Mouse (Mus musculus) heart, embryonic 12.5 days (tissue): Measurements from ENCODE around the gene Hoxc11. TPM values are rescaled to one million over a fixed set of nuclear protein-coding genes. Genes with fewer than 3 reads are reported as not detected.

ENCODE experiments used
- ATAC-seq: fragments of 200-750 bp; cut with Nextera tagmentation; 2 replicates; pipeline ENCODE4 v1.8.0; 2017; ENCODE audit warnings: moderate TSS enrichment, moderate library complexity; ENCODE audit not compliant: insufficient number of reproducible peaks, low FRiP score
- H3K27ac ChIP-seq: fragments of 300-500 bp; sonication (generic); 2 replicates; pipeline ENCODE4 v1.5.1; 2016; ENCODE audit warnings: mild to moderate bottlenecking, moderate library complexity; ENCODE audit not compliant: poor library complexity, severe bottlenecking
- H3K27me3 ChIP-seq: fragments of 300-500 bp; sonication (generic); replicated peaks from 2 replicates; pipeline ENCODE4 v1.6.1; 2016; ENCODE audit warnings: mild to moderate bottlenecking, moderate library complexity
- H3K36me3 ChIP-seq: fragments of 300-500 bp; sonication (generic); 2 replicates; pipeline ENCODE4 v1.6.1; 2016; ENCODE audit warnings: mild to moderate bottlenecking, moderate library complexity
- H3K4me1 ChIP-seq: fragments of 300-500 bp; sonication (generic); replicated peaks from 2 replicates; pipeline ENCODE4 v1.6.1; 2016; ENCODE audit warnings: mild to moderate bottlenecking
- H3K4me2 ChIP-seq: fragments of 300-500 bp; sonication (generic); 2 replicates; pipeline ENCODE4 v1.6.1; 2016; ENCODE audit warnings: mild to moderate bottlenecking, moderate library complexity
- H3K4me3 ChIP-seq: fragments of 300-500 bp; sonication (generic); 2 replicates; pipeline ENCODE4 v1.5.1; 2016; ENCODE audit warnings: mild to moderate bottlenecking
- H3K9ac ChIP-seq: fragments of 300-500 bp; sonication (generic); 2 replicates; pipeline ENCODE4 v1.6.1; 2016; ENCODE audit warnings: mild to moderate bottlenecking, moderate library complexity
- H3K9me3 ChIP-seq: fragments of 300-500 bp; sonication (generic); replicated peaks from 2 replicates; pipeline ENCODE4 v1.6.1; 2016; ENCODE audit warnings: mild to moderate bottlenecking, moderate library complexity
- WGBS: fragments of 180-500 bp; shearing (Covaris S2); methylation state at CpG from one replicate; pipeline ENCODE4 v1.1.7; 2016; 5-methylcytosine and 5-hydroxymethylcytosine counted together
- polyA plus RNA-seq: library from polyadenylated mRNA; unstranded; fragments of >200 nt; fragmentation: Nextera tagmentation; extraction: Ambion mirVana; gene quantifications from 2 replicates; pipeline ENCODE4 v1.2.1, GENCODE M21; 2016

Hoxc11 gene
- polyA plus RNA-seq, 1 experiment from 2014 or later = not detected

- H3K36me3 ChIP-seq = no peaks in the 10 kb centered on the region
- H3K9me3 ChIP-seq = no peaks in the 10 kb centered on the region
- H3K27ac ChIP-seq = no peak overlapping the region
- peaks cover 29% of the 10 kb centered on the region for H3K4me1 ChIP-seq
- peaks cover 96% of the 10 kb centered on the region for H3K27me3 ChIP-seq
- ATAC-seq = peak; percentile 75
- H3K4me2 ChIP-seq = peak overlapping the region; percentile 91
- peak overlapping the region; percentile 72 for H3K9ac ChIP-seq
- WGBS = 0% methylated on average over 33 of the region's 33 CpGs
- H3K4me3 ChIP-seq = peak overlapping the region; percentile 57
Measured at GRCm38 (mm10) chr15:102999183-102999831, 45.1 kb downstream of the Hoxc11 start.

DNA sequence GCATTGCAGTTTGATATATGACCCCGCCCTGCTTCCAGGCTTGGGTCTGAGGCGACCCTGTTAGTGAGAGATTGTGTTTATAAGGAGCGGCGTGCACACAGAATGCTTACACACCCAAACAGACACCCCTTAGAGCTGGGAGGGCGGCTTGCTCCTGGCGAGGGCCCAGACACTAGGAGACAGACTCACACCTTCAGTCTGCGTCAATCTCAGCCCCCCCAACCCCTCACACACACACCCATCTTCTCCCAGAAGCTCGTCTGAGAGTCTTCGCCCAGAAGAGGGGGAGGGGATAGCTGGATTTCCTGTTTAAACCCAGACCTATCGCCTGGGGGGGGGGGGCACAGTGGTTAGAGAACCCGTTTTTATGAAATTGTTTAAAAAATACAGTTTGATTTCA, 45.7 kb downstream of the Hoxc11 start:
- WGBS = 18% methylated on average over 11 of the region's 11 CpGs
- H3K4me3 ChIP-seq = no peak overlapping the region
- ATAC-seq = 0 out of 2 replicates have a peak, but pooled peaks have one; percentile 27

GRCm38 (mm10) chr15:103000501-103000901, 46.3 kb downstream of the Hoxc11 start:
- Histone ChIP-seq H3K9ac (peak overlapping the region; percentile 9; the same call in 1 of the 2 replicates), H3K27ac (no peak overlapping the region)

More for the DNA sequence above, 45.7 kb downstream of the Hoxc11 start:
- Histone ChIP-seq H3K27ac (no peak overlapping the region), H3K9ac (no peak overlapping the region; the same call in 1 of the 2 replicates), H3K36me3 (no peaks in the 10 kb centered on the region), H3K9me3 (no peaks in the 10 kb centered on the region), H3K27me3 (peaks cover 96% of the 10 kb centered on the region), H3K4me1 (peaks cover 29% of the 10 kb centered on the region), H3K4me2 (peak overlapping the region; percentile 91)

DNA sequence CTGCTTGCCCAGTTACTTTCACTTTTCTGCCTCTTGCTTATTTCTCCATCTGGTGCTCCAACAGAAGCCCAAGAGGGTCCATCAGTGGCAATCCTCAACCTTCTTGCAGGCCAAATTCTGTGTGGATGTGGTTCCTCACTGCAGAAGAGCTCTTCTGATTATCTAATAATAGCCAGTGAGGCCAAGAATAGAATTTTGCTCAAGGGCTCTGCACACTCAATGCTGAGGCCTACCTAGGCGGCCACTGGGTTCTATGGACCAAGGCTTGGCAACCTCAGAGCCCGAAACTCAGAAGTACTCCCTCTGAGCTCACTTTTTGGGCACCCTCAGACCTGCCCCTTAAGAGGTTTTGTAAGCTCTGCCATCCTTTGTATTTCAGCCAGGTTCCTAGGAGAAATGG, 47.1 kb downstream of the Hoxc11 start:
- no peaks in the 10 kb centered on the region for H3K9me3 ChIP-seq
- no peak overlapping the region for H3K9ac ChIP-seq
- no peak overlapping the region for H3K27ac ChIP-seq
- peaks cover 96% of the 10 kb centered on the region for H3K27me3 ChIP-seq
- no peak for ATAC-seq
- H3K36me3 ChIP-seq = no peaks in the 10 kb centered on the region
- H3K4me2 ChIP-seq = peak overlapping the region; percentile 91
- 20% methylated on average over 2 of the region's 2 CpGs for WGBS
- no peak overlapping the region for H3K4me3 ChIP-seq
- H3K4me1 ChIP-seq = peaks cover 29% of the 10 kb centered on the region

More at GRCm38 (mm10) chr15:103000501-103000901, 46.3 kb downstream of the Hoxc11 start:
- 4% methylated on average over 24 of the region's 24 CpGs for WGBS
- peaks cover 96% of the 10 kb centered on the region for H3K27me3 ChIP-seq
- no peaks in the 10 kb centered on the region for H3K36me3 ChIP-seq
- H3K4me2 ChIP-seq = peak overlapping the region; percentile 91
- H3K4me3 ChIP-seq = peak overlapping the region; percentile 22
- H3K9me3 ChIP-seq = no peaks in the 10 kb centered on the region
- ATAC-seq = no peak
- peaks cover 29% of the 10 kb centered on the region for H3K4me1 ChIP-seq

DNA sequence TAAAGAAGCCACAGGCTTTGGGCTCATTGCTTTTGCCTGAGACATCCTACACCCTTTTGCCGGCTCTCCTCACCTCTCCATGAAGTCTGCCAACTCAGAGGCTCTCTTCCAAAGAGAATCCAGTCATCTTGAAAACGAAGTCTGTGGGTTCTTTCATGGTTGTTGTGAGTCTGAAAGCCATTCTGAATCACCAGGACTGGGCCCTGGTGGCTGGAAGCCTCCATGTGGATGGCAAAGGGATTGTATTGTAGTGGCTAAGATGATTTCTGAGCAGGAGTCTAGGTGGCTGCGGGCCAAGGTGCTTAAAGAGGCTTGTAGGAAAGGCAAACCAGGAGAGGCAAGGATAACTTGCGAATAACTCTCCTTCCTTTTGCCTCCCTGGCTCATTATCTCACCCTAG, 47.9 kb downstream of the Hoxc11 start:
- no peak overlapping the region for H3K4me2 ChIP-seq
- ATAC-seq = no peak
- H3K9ac ChIP-seq = no peak overlapping the region
- no peaks in the 10 kb centered on the region for H3K9me3 ChIP-seq
- no peak overlapping the region for H3K27ac ChIP-seq
- peaks cover 97% of the 10 kb centered on the region for H3K27me3 ChIP-seq
- peaks cover 29% of the 10 kb centered on the region for H3K4me1 ChIP-seq
- WGBS = 23% methylated on average over 4 of the region's 4 CpGs
- H3K36me3 ChIP-seq = no peaks in the 10 kb centered on the region
- no peak overlapping the region for H3K4me3 ChIP-seq

DNA sequence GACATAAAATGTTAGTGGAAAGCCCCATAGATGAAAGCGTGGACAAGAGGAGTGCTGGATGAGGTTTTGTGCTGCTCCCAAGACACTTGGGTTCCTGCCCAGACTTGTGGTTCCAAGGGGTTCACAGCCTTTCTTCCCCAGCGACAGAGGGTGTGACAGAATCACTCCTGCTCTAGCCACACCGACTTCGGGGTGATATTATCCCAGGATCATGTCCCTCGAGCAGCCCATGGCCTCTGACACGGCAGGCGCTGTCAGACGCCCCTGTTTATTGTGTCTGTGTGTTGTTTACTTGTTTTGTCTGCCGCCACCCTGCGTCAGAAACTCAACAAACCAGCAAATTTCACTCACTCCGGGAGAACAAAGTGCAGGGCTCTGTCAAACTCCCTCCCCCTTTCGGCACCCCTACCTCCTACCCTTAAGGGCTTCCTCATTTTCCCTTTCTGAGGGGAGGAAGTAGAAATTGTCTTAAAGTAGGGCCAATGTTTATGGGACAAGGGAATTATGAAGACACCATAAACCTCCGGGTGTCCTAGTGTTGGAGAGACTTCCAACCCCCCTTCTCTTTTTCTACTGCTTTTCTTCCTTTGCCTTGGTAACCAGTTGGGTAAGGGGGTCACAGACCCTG, 48.7 kb downstream of the Hoxc11 start:
- WGBS = 15% methylated on average over 13 of the region's 13 CpGs
- H3K4me1 ChIP-seq = peaks cover 29% of the 10 kb centered on the region
- no peak for ATAC-seq
- H3K36me3 ChIP-seq = no peaks in the 10 kb centered on the region
- no peak overlapping the region for H3K9ac ChIP-seq
- H3K9me3 ChIP-seq = no peaks in the 10 kb centered on the region
- peaks cover 98% of the 10 kb centered on the region for H3K27me3 ChIP-seq
- no peak overlapping the region for H3K4me3 ChIP-seq
- no peak overlapping the region for H3K4me2 ChIP-seq
- no peak overlapping the region for H3K27ac ChIP-seq

DNA sequence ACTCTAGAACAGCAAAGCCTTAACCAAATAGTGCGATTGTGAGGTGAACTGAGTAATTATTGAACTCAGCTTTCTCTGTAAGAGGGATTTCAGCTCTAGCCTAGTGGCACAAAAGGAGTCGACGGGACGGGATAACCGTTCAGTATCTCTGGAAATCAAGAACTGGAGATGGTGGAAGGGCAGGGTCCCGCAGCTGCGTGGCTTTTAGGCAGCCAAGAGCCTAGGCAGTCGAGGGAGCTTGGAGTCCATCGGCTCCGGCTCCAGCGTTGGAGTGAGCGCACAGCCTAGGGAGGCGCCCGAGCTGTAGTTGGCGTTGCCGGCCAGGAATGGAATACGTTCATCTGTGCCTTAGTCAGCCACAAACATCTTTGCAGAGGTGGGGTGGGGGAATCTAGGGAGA, 51.1 kb downstream of the Hoxc11 start:
- Histone ChIP-seq H3K27me3 (peaks cover 98% of the 10 kb centered on the region), H3K9ac (no peak overlapping the region), H3K4me1 (peaks cover 12% of the 10 kb centered on the region), H3K36me3 (no peaks in the 10 kb centered on the region), H3K9me3 (no peaks in the 10 kb centered on the region), H3K27ac (no peak overlapping the region), H3K4me3 (no peak overlapping the region), H3K4me2 (no peak overlapping the region)
- WGBS = under 1% methylated on average over 17 of the region's 17 CpGs
- ATAC-seq = no peak

DNA sequence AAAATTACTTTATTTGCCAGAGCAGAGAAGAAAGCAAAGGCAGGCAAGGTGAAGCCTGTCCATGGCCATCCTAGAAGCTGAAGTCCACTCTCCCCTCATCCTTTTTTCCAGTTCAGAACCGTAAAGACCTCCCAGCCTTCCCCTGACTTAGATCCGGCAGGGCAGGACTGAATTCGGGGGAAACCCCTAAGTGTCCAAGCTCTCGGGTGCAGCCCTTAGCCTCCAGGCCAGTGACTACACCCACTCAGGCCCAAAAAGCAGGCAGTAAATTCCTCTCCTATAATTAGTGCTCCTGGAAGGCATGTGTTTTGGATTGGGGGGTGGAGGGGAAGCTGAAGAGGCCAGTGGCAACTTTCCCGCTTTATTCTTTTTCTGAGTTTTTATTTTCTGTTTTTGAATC, 51.6 kb downstream of the Hoxc11 start:
- no peak overlapping the region for H3K9ac ChIP-seq
- no peak overlapping the region for H3K27ac ChIP-seq
- 8% methylated on average over 5 of the region's 5 CpGs for WGBS
- peaks cover 98% of the 10 kb centered on the region for H3K27me3 ChIP-seq
- peaks cover 8% of the 10 kb centered on the region for H3K4me1 ChIP-seq
- no peak overlapping the region for H3K4me3 ChIP-seq
- H3K4me2 ChIP-seq = no peak overlapping the region
- no peaks in the 10 kb centered on the region for H3K36me3 ChIP-seq
- H3K9me3 ChIP-seq = no peaks in the 10 kb centered on the region
- no peak for ATAC-seq

DNA sequence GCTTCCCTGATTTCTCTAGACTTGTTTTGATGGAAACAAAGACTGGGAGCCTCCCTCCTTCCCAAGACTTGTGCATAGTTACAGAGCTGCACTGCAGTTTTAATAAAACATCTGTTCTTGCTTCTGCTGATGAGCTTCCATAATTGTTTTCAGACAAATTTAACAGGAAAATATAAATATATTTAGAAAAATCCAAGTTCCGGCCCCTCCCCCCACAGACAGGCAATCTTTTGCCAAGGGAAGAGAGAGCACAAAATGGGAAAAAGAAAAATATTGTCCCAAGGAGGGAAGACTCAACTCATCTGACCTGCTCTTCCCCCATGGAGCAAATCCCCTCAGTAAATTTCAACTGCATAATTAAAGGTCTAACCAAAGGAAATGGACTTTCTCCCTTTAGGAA, 52.1 kb downstream of the Hoxc11 start:
- no peak overlapping the region for H3K4me2 ChIP-seq
- H3K9ac ChIP-seq = no peak overlapping the region
- no peaks in the 10 kb centered on the region for H3K9me3 ChIP-seq
- ATAC-seq = no peak
- 0 out of 2 replicates have a peak, but pooled peaks cover 2% of the 10 kb centered on the region for H3K4me1 ChIP-seq
- H3K27me3 ChIP-seq = peaks cover 98% of the 10 kb centered on the region
- H3K4me3 ChIP-seq = no peak overlapping the region
- WGBS = 14% methylated on average over 1 of the region's 1 CpGs
- H3K27ac ChIP-seq = no peak overlapping the region
- no peaks in the 10 kb centered on the region for H3K36me3 ChIP-seq
